Mouse (Mus musculus) adrenal gland, adult 2 months (tissue): Measurements from ENCODE around the gene Rbm25. TPM values are rescaled to one million over a fixed set of nuclear protein-coding genes. Genes with fewer than 3 reads are reported as not detected.

Experiments used
- DNase-seq: peaks from one replicate; pipeline ENCODE4 v3.0.0; 2021
- polyA plus RNA-seq: library from polyadenylated mRNA; depleted of rRNA; stranded (reverse); fragments of >200 nt; gene quantifications from 2 replicates; pipeline ENCODE4 v1.2.3, GENCODE M21; 2012
- total RNA-seq, 2 experiments: library from RNA; stranded (reverse); gene quantifications; 2 replicates each; pipeline ENCODE4 v1.2.3; 2021

The Rbm25 gene
- total and polyA plus RNA-seq, 3 experiments, result 17.0 to 102 (median 76.6) TPM

DNA sequence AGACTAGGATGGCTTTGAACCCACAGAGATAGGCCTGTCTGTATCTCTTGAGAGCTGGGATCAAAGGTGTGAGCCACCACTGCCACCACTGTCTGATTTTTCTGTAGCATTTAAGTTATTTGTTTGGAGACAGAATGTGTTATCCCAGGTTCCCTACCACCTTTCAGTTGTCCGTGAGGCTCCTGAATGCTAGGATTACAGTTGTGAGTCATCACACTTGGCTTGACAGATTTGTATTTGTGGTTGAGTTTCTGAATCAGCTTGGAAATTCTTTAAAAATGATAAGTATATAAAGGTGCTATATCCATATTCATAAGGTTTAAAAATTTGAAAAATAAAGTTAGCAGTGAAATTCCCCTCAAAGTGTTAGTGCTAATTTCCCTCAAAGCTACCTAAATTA lies 12.1 kb downstream of the Rbm25 start:
- no peak for DNase-seq

DNA sequence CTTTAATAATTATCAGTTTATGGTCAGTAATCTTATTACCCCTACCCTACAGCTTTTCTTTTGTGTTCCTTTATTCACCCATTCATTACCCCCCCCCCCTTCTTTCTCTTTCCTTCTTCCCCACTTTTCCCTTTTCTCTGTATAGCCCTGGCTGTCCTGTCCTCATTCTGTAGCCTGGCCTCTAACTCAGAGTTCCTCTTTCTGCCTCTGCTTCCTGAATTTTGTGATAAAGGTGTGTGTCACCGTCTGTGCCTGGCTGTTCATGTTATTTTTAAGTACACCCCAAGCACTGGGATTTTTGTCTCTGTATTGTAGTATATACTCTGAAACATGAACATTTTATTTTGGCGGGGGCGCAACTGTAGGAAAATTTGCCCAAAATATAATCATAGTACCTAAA lies 19.3 kb downstream of the Rbm25 start:
- no peak for DNase-seq

DNA sequence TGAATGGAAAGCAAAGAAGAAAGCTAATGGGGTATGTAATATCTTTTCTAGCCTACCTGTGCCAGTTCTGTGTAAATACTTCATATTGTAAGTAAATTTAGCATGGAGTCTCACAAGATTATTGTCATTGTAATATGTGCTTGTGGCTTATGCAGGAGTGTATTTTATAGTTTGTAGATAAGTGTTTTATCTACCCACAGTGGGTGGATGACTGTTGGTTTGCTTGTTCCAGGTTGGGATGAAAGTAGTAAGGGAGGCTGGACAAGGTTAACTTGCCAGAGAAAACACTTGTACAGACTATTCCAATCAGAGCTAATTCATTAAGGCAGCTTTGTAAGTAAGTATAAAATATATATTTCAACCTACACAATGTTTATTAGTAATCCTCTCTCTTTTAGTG lies 20.4 kb downstream of the Rbm25 start:
- no peak for DNase-seq

DNA sequence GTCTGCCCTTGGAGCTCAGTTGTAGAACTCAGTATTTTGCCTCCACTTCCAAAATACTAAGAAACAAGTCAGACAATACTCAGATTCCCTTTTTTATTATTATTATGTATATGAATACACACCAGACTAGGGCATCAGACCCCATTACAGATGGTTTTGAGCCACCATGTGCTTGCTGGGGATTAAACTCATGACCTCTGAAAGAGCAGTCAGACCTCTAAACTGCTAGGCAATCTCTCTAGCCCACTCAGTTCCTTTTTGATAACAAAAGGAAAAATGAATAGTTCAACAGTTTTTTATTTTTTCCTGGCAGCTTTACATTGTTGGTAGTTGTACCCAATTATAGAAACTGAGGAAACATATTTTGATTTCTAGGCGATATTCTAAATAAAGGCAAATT lies 54.4 kb downstream of the Rbm25 start:
- DNase-seq, result no peak

DNA sequence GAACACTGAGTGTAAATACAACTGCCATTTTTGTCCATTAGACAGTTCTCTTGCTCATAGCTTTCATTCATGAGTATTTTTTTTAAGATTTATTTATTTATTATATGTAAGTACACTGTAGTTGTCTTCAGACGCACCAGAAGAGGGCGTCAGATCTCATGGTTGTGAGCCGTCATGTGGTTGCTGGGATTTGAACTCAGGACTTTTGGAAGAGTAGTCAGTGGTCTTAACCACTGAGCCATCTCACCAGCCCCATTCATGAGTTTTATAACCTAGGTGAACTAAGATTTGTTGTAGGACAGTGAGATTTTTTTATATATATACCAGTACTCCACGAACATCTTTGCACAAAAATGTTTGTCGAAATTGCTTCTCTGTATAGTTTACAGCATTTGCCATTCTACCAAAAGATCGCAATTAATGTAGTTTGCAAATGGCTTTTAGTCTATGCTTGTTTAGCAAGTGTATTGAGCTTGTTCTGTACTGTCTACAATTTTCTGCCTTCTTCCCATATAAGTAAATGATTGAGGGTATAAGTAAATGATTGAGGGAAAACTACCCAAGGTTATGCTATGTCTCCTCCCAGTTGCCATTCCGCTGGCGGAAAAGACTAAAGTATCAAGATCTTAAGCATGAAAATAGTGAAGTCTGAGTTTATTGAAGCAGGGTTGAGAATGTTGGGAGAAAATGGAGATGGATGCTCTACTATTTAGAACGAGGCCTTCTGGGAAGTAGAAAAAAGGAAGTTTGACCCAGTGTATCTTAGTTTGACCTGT lies 55.7 kb downstream of the Rbm25 start:
- DNase-seq, result no peak

DNA sequence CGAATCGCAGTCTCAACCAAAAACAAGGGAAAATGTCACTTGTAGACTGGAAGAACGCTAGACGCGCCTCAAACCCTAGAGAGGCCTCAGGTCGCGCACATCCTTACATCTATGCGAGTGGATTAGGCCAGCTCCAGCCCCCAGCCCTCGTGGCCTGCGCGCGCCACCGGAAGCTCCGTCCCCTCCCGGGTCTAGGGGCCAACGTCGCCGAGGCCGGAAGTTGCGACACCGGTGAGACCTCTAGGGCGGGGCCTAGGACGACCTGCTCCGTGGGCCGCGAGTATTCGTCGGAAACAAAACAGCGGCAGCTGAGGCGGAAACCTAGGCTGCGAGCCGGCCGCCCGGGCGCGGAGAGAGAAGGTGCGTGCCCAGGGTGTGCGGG lies 56.9 kb downstream of the Rbm25 start, which contains the start of gene Psen1:
Gene Psen1 (plus strand): TSS at position 219 of the 382 bp plus-strand sequence.
- DNase-seq, result peak; percentile 97

DNA sequence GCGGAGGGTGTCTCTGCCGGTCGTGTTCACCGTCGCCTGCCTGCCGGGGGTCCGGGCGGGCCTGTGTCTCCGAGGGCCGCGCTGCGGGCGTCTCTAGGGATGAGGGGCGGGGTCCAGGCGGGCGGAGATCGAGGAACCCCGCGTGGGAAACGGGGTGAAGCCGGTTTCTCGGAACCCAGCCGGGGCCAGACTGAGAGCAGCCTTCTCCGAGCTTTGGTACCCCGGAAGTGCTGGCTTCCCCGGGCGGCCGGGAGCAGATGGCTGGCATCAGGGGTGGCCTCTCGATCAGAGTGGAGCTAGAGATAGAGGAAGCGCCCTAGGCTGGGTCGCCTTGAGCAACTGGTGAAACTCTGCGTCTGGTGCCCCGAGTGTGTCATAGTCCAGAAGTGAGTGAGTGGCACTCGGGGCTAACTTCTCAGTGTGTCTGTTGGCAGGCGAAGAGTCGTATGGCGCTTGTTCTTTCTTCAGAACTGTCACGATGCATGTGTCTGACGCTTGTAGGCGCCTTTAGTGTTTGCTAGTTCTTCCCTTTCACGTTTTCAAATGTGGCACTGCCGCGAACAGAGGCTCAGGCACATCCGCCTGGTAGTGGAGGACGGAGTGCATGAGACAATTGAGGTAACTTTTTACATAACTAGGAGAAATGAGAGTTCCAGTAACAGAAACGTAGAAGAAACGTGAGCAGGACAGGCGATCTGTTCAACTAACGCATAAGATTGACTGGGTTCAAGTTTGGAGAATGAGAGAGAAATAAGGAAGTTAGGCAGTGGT lies 57.5 kb downstream of the Rbm25 start:
- no peak for DNase-seq

DNA sequence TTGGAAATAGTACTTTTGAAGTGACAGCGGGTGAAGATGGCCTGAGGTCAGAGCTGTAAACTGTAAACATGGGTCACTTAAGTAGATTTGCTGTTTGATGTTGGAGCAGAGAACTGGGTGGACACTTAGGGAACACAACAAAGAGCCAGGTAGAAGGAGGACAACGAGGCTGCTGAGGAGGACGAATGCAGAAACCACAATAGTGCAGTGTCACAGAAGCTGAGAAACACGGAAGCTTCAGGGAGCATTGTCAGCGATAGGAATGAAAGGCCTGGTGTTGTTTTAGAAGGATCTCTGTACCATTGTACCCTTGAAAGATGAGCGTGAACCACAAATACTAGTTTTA lies 58.0 kb downstream of the Rbm25 start:
- no peak for DNase-seq

DNA sequence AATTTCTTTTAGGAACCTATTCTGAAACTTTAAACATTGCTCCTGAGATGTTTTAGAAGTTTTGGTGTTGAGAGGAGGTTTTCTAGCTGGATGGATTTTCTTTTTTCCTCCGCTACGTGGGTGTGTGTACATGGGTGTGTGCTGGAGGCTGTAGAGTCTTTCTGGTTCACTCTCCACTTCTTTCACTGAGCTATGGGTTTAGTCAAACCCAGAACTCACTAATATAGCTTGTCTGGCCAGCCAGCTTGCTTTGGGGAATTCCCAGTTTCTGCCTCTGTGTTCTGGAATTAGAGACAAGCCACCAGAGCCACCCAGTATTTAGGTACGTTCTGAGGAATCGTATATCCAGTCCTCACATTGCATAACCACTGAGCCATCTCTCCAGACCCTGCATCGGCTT lies 63.0 kb downstream of the Rbm25 start:
- DNase-seq, result no peak

DNA sequence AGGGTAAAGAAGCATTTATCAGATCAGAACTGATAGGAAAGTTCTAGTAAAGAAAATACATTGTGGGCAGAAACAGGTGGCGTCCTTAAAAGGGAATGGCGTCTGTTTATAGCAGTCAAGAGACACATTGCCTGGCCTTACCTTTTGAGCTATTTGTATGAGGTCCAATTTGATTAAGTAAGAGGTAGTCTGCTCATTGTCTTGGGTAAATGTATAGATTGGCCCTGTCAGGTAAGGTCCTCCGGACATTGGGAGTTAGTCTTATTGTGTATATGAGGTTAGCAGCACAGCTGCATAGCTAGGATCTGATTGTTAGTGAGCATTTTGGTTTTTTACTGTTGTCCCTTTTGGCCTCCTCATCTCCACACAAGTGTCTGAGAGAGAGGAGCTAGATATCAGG lies 63.6 kb downstream of the Rbm25 start:
- DNase-seq, result no peak

DNA sequence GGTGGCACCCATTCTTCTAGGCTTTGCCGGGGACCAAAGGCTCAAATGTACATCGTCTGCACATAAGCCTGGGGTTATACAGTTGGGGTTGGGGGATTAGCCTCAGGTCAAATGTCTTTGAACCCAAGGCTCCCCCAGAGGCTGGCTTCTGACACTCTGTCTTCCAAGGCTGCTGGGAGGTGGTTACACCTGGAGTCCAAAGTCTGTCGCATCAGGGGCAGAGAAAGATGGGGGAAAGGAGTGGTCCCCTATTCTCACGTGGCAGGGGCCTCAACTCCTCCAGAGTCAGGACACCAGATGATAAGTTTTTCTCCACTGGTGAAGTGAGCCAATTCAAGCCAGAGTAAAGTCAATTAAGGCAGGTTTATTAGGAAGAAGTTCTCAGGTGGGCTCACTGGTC lies 67.6 kb downstream of the Rbm25 start:
- no peak for DNase-seq

DNA sequence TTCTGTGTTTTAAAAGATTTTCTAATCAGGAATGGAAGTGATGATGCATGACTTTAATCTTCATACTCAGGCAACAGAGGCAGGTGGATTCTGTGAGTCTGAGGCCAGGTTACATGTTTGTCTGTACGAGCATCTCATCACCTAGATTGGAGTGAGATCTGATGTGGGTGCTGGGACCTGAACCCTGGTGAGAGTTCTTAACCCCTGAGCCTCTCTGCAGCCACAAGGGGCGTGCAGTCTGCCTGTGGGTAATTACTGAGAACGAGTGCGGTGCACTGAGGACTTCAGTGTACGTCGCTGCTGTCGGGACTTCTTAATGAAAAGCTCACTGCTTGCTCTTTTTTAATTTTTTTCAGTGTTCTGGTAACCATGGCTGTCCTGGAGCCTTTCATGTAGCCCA lies 70.6 kb downstream of the Rbm25 start:
- DNase-seq, result no peak

DNA sequence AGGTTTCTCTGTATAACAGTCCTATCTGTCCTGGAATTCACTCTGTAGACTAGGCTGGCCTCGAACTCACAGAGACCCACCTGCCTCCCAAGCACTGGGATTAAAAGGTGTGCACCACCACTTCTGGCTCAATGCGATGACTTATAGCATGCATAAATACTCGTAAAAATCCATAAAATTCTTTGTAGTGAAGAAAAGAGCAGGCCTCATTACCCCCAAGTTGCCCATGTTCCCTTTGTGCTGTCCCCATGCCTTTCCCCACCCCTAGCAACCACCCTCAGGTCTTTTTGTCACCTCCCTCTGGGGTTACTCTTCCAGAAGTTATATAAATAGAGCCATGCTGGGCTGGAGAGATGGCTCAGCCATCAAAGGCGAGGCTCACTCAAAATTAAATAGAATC lies 71.8 kb downstream of the Rbm25 start:
- DNase-seq, result no peak

DNA sequence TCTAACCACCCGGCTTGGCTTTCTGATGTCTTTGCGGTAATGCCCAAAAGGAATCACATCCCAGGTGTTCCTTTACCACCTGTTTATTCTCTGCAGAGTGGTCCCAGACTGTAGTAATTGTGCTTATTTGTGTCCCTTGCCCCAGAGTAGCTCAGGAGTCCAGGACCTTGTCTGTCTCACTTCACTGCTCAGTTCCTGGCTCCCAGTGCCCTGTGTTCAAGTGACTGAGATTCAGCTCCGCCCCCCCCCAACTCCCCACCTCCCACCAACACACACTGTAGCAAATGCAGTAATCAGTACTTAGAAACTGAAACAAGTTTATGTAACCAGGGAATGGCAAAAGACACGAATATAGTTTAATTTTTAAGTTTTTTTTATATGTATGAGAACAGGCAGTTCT lies 75.9 kb downstream of the Rbm25 start:
- no peak for DNase-seq

DNA sequence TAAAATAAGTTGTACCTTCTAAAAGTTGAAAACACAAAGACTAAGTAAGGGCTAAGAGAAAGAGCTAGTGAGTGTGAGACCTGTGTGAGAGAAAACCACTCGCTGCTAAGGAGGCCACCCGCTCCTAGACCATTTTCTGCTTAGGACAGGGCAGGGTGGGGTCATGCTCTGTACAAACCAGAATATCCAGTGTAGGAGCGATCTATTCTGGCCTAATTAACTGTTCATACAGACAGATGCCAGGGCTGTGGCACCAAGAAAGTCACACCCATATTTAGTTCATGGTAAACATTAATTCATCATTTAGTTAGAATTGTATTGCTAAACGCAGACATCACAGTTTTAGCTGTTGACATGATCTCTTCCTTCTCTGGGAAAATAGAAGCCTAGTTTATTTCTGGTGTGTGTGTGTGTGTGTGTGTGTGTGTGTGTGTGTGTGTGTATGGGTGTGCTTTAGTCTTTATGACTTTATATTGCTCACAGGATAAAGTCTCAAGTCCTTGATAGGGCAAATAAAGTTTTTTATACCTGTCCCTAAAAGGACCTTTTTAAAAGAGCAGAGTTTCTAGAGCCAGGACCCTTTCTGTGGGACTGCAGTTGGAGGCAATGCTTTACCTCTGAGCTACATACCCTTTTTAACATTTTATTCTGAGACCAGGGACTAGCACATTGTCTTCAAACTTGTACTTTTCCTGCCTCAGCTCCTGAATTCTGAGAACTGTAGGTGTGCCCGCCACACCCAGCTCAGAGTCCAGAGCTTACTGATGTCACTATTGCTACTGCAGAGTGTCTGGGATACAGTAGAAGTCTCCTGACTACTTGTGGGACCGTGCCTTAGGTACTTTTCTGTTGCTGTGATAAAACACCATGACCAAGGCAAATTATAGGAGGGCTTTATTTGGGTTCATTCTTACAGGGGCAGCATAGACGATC lies 77.4 kb downstream of the Rbm25 start:
- no peak for DNase-seq

DNA sequence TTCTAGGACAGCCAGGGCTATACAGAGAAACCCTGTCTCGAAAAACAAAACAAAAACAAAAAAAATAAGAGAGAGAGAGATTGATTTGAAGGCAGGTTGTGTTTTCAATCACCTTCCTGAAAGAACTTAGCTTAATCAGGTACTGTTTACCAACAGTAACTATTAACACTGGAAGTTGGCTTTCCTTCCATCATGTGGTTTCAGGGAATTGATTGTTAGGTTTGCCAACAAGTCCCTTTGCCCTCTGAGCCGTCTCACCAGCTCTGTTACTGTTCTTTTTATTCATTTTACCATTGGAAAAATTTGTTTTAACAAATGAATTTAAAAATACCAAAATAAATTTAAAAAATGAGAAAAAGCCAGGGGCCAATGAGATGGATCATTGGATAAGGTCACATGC lies 78.9 kb downstream of the Rbm25 start:
- DNase-seq, result no peak

DNA sequence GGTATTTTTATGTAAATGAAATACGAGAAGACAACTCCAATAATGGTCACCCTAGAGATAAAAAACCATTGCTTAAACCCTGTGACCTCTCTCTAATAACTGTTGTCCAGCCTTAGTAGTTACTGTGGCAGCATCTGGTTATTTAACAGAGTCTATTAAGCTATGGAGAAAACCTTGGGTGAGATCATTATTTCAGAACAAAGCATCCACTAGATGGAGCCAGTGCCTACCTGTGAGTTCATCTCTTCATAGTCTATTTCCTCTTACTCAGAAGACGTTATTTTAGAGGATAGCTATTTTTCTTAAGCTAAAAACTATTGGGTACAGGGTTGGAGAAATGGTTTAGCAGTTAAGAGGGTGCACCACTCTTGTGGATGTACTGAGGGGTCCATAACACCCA lies 82.7 kb downstream of the Rbm25 start:
- peak; percentile 36 for DNase-seq

DNA sequence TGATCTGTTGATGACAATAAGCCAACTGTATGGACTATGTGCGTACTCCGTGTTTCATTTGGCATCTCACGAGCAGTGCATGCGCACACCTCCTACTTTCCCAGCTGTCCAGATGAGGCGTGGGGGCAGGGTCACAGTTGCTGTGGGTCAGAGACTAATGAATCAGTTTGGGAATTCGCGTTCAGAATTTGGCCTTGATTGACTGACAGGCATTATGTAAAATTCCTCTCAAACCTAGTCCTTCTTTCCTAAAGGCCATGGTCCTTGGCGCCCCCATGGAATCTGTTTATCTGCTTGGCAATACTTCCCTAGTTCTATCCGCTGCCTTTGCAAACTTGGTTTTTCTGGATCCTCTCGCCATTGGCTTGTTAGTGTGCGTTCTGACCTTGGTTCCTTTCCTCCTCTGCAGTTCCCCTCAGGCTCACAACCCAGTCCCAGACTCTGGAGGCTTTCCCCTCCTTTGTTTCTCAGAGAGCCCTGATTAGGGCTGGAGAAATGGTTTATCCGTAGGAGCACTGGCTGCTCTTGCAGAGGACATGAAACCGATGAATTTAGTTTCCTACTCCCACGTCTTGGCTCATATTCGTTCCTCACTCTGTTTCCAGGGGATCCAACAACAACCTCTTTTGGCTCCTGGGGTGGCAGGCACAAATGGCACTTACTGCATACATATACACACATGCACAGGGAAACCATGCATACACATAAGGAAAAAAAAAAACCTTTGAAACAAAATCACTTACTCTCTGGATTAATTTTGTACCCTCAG lies 85.6 kb downstream of the Rbm25 start:
- peak; percentile 79 for DNase-seq

DNA sequence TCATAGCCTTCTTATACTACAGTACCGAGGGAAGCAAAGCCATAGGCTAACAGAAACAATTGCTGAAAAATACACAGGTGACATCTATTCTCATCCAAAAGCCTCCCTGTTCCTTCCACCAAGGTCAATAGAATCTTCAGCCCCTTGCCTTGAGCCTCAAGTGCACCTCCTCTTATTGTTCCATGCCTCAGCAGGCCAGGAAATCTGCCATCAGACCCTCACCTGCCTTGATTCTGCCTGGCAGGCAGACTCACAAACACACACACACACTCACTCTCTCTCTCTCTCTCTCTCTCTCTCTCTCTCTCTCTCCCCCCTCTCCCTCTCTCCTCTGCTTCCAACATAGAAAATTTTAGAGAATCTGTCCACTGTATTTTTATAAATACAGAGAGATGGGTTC lies 88.4 kb downstream of the Rbm25 start:
- no peak for DNase-seq

DNA sequence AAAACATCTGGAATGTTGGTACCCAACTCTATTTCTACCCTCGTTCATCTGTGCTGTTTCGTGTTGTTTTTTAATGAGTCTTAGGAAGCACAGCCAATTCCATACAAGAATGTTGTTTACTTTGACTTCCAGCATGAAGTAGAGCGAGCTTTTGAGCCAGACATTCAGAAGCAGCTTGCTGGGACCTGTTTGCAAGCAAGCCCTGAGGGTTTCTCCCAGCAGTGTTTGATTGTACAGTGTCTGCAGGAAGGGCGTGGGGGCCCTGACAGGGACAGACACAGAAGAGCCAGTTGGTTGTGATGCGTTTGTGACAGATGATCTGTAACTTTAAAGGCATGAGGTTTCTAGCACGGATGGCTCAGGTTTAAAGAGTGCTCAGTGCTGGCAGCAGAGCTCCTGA lies 90.2 kb downstream of the Rbm25 start:
- DNase-seq, result no peak

DNA sequence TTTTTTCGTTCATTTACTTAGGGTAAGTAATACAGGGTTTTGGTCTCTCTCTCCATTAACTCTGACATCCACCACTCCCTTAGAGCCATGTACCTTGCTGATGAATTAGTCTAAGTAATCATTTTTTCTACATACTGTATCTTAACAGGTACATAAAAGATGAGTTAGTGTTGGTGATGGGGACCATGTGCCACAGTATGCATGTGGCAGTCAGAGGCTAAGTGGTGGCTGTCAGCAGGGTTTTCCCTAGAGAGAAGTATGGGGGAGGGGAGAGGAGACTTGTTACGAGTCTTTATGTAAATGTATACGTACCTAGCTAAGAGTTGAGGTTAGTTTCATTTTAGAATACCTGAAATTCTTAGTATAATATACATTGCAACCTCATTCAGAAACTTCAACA lies 92.0 kb downstream of the Rbm25 start:
- no peak for DNase-seq
